Mouse (Mus musculus) left cerebral cortex, postnatal 36 days (tissue): ENCODE data around the gene Olfr995. TPM values are rescaled to one million over a fixed set of nuclear protein-coding genes. Genes with fewer than 3 reads are reported as not detected.

Experiments
- DNase-seq, 2 experiments: peaks; one replicate each; pipeline ENCODE4 v3.0.0; 2021 to 2022; ENCODE audit warnings: low spot score in 2 of 2, mixed read lengths in 1 of 2
- intact Hi-C: fragments of 180-260 bp; cut with DNase I; formaldehyde crosslinking; loops from one replicate; pipeline ENCODE4 v1.15.1; 2025
- total RNA-seq, 2 experiments: library from RNA; stranded (reverse); gene quantifications; 2 replicates each; pipeline ENCODE4 v1.2.3; 2021

Olfr995 gene
- total RNA-seq, result not detected

DNA sequence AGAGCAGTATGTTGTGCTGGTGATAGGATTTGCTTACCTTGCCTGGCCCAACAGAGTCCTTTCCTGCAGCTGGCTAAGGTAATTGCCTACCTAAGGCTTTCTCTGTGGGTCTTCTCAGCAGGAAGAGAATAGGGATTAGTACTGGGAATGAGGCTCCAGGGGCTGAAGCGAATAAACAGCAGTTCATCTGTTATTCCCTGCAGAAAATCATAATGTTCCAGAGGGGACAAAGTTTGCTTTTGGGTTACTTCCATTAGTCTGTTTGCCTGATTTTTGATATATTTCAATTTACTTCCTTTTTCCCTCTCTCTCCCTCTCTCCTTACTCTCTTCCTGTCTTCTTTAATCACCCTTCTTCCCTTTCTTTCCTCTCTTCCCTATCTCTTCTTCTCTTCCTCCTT lies at the start of gene Olfr995:
Gene Olfr995, minus strand, starts transcription at position 101 of the 400 bp plus-strand sequence.
- DNase-seq, result no peak
- intact Hi-C loops, result no loop called here

DNA sequence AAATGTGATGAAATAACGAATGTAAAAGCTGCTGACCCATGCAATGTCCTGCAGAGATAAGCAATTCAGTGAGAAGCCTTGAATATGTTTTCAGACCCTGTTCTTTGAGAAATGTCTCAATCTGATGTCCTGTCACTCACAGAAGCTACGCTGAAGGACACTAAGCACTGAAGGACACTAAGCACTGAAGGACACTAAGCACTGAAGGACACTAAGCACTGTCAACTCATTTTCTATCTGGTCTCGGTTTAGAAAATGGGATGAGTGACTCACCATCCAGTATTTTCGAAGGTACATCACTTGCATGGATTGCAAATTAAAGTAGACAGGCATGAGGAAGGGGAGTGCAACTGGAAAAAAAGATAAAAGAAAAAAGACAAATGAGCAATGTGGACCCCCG lies 47.0 kb upstream of the Olfr995 start:
- intact Hi-C loops, result no loop called here
- DNase-seq, result no peak

DNA sequence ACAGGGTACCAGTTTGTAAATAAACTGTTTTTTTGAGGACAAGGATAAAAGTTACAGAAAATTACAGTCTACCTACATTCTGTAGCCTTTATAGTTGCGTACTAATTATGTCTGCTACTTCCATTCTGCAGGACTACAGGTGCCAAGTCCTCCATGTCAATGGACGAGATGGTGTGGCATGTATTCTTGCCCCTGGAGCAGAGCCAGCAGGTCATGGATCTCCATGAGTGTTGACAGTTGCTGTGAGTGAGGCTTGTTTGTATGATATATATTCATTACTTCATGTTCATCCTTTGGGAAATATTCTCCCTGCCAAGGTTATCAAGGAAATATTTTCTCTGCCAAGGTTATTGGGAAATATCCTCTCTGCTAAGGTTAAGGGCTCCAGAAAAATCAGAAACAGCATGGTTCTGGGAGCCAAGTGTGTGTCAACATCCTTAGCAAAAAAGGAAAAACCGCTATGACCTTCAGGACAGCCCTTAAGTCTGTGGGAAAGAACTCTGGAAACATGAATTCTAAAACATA lies 23.4 kb upstream of the Olfr995 start:
- intact Hi-C loops, result no loop called here
- no peak for DNase-seq

DNA sequence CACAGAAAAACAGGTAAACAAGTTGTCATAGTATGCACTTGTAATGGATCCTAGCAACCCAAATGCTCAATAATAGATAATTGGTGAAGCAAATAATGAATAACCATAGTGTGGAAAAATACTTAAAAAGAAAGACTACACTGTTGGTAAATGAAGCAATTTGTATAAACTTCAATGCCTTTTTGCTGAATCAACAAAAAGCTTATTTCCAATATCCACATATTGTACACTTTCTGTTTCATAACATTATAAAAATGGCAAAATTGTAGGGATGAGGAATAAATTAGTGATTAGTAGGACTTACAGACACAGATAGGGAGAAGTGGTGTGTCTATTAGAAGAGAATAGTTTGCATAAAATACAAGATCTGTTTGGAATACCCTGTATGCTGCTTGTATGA lies 893 bp downstream of the Olfr995 start:
- DNase-seq, result no peak
- intact Hi-C loops, result no loop called here

DNA sequence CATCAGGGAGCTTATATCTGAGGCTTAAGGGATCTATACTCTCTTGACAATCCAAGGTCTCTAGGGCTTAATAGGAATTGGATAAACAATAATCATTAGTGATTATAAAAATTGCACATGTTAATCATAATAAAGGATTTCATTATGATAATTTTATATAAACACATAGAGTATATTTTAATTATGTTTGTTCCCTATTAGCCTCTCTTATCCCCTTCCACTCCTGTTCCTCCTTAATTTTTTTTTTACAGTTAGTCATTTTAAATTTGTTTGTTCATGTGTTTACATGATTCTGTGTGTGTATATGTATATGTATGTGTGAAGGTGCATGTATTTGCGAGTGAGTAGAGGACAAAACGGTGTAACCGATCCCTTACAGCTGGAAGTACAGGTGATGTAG lies 7.1 kb downstream of the Olfr995 start, which contains the start of gene Olfr994:
Gene Olfr994, minus strand, starts transcription at position 101 of the 400 bp plus-strand sequence.
- intact Hi-C loops, result no loop called here
- no peak for DNase-seq

DNA sequence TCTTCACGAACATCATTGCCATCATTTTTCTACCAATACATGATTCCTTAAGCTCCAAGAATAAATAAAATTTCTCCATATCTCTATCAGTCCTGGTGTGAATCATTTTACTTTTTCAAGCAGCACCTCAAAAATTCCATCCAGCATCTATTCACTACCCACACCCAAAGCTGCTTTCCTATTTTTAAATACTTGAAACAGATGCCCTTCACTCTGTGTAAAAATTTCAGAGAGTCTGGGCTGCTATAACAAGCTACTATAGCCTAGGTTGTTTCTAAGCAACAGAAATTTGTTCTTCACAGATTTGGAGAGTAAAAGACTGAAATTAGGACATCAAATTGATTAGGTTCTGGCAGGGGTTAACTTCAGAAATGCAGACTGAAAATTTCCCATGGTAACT lies 17.5 kb downstream of the Olfr995 start:
- DNase-seq, result no peak
- intact Hi-C loops, result loop anchor here (10.0 kb wide), 1 partner anchor 141 kb away; no protein-coding TSS in a partner anchor

DNA sequence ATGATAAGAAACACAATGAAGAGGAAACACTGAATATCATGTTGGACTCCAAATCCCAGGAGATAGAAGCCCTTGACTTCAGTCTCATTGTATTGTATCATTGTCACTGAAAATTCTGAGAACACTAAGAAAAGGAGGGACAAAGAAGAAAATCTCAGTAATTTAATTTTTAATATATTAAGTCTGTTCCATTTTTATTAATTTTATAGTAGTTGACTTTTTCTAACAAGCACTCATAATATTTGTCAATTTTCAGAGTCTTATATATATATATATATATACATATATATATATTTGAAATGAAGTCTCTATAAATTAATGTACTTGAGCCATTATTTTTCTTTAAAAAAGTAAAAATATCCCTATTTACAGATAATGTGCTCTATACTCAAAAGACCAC lies 28.7 kb downstream of the Olfr995 start, which contains the start of gene Olfr993:
Gene Olfr993, minus strand, starts transcription at position 101 of the 400 bp plus-strand sequence.
- DNase-seq, result no peak
- intact Hi-C loops, result no loop called here

DNA sequence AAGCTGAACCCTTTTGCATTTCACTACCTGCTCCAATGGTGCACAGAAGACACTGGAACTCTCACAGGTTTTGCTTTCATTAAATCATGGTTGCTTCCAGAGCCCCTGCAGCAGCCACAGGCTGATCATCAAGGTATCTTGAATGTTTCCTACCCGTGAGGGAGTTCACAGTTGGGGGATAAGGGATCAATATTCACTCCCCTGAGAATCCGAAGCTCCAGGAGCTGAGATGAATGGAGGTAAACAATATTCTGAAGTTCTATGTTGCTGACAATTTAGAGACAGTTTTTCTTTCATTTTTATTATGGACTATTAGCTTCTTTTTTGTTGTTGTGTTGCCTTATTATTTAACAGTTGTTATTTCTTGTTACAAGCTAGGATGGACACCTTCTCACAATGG lies 34.1 kb downstream of the Olfr995 start, which contains the start of gene Olfr992:
Gene Olfr992, minus strand, starts transcription at position 101 of the 400 bp plus-strand sequence.
- DNase-seq, result no peak
- intact Hi-C loops, result no loop called here

Other genes with a start within 250 kb of the Olfr995 start
- 10 to 100 TPM; 33.8 to 37.0 TPM for gene Lrrc55, start 246.4 kb downstream of the Olfr995 start, total RNA-seq
- not detected for gene Olfr987, start 104.3 kb downstream of the Olfr995 start, total RNA-seq
- not detected for gene Olfr988, start 80.4 kb downstream of the Olfr995 start, total RNA-seq
- not detected for gene Olfr992, start 34.2 kb downstream of the Olfr995 start, total RNA-seq
- not detected for gene Olfr993, start 28.8 kb downstream of the Olfr995 start, total RNA-seq
- gene Olfr994, start 7.2 kb downstream of the Olfr995 start, total RNA-seq, result not detected
- gene 4833423E24Rik, start 75.4 kb upstream of the Olfr995 start, total RNA-seq, result not detected
- gene Olfr996, start 135.6 kb upstream of the Olfr995 start, total RNA-seq, result not detected
- not detected for gene Olfr998, start 145.3 kb upstream of the Olfr995 start, total RNA-seq
- gene Olfr1000, start 168.3 kb upstream of the Olfr995 start, total RNA-seq, result not detected
- not detected for gene Olfr1002, start 207.1 kb upstream of the Olfr995 start, total RNA-seq
- not detected for gene Olfr154, start 220.8 kb upstream of the Olfr995 start, total RNA-seq
- gene Olfr1006, start 235.1 kb upstream of the Olfr995 start, total RNA-seq, result not detected
- gene Olfr1008, start 245.8 kb upstream of the Olfr995 start, total RNA-seq, result not detected